Comparison of ENCODE assay signal across 8 mouse cellular contexts in the genomic region with DNA sequence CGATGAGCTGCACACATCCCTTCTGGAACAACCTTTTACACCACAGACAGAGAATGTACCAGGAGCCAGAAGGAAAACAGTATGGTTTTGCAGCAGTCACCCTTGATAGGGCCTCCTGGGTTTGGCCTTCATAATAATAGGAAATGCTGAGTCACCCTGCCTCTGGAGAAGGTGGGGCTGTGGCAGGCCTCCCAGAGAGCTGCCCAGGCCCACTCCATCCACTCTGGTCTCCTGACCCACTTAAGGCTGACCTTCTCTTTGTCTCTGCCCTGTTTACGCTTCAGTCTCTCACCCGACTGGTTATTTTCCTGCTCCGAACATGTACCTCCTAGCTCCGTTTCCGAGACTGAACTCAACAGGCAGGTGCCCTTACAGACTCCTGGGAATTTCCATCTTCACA. TPM values are rescaled to one million over a fixed set of nuclear protein-coding genes. Genes with fewer than 3 reads are reported as not detected.
A peak's percentile ranks its signal among the peaks of the same experiment; 100 is the strongest.
DNase-seq lines count a peak whose midpoint lies in the region; ATAC-seq lines count a peak whose summit lies in the region.

No protein-coding gene starts in this region.

- no peaks in the 10 kb centered on the region for H3K4me1 ChIP-seq in kidney, embryonic 16.5 days (ENCODE audit: insufficient read depth, low read length)
- peaks cover 9% of the 10 kb centered on the region for H3K4me1 ChIP-seq in forebrain, embryonic 13.5 days

- H3K36me3 ChIP-seq in kidney, embryonic 16.5 days (ENCODE audit: insufficient read depth, low read length), result no peaks in the 10 kb centered on the region
- H3K36me3 ChIP-seq in forebrain, embryonic 13.5 days (ENCODE audit: poor library complexity, severe bottlenecking), result no peaks in the 10 kb centered on the region

- H3K9me3 ChIP-seq in kidney, embryonic 16.5 days (ENCODE audit: low read length), result no peaks in the 10 kb centered on the region
- no peaks in the 10 kb centered on the region for H3K9me3 ChIP-seq in forebrain, embryonic 13.5 days (replicated peaks)

- H3K4me3 ChIP-seq in kidney, embryonic 16.5 days (ENCODE audit: low read length), result no peak overlapping the region
- H3K4me3 ChIP-seq in forebrain, embryonic 13.5 days, result no peak overlapping the region

- H3K27ac ChIP-seq in kidney, embryonic 16.5 days (ENCODE audit: low read length), result no peak overlapping the region; the same call in 1 of the 2 replicates
- no peak overlapping the region for H3K27ac ChIP-seq in forebrain, embryonic 13.5 days

- H3K27me3 ChIP-seq in kidney, embryonic 16.5 days (ENCODE audit: insufficient read depth, low read length), result no peaks in the 10 kb centered on the region
- no peaks in the 10 kb centered on the region for H3K27me3 ChIP-seq in forebrain, embryonic 13.5 days

- no peak overlapping the region for H3K4me2 ChIP-seq in kidney, embryonic 16.5 days (replicated peaks; ENCODE audit: low read depth, low read length)
- no peak overlapping the region for H3K4me2 ChIP-seq in forebrain, embryonic 13.5 days

- peak; percentile 69 for DNase-seq in ovary, adult 18-20 months (ENCODE audit: low spot score)
- DNase-seq in ovary, postnatal 14 days (ENCODE audit: low spot score), result no peak
- peak; percentile 72 to 79 for DNase-seq in heart, adult 18-20 months
- no peak for DNase-seq in layer of hippocampus, postnatal 25 days (ENCODE audit: extremely low spot score in 1 of 2, low spot score in 1 of 2)
- no peak for DNase-seq in right cerebral cortex, adult 18-20 months

- no peak overlapping the region for H3K9ac ChIP-seq in kidney, embryonic 16.5 days (replicated peaks; ENCODE audit: low read length)
- H3K9ac ChIP-seq in forebrain, embryonic 13.5 days, result no peak overlapping the region

- 79% methylated on average over 6 of the region's 6 CpGs for WGBS in kidney, embryonic 16.5 days
- 68% methylated on average over 6 of the region's 6 CpGs for WGBS in forebrain, embryonic 13.5 days

- peak; percentile 59; the same call in 1 of the 2 replicates for ATAC-seq in kidney, embryonic 16.5 days (ENCODE audit: low FRiP score, low TSS enrichment)
- ATAC-seq in megakaryocyte progenitor cell, adult 5-6 weeks (replicated peaks; ENCODE audit: poor library complexity), result peak; percentile 65
- no peak for ATAC-seq in forebrain, embryonic 13.5 days

RNA-seq across cellular contexts. Expression of a gene that starts 0.3 kb away (rescaled TPM):
- total RNA-seq in heart, adult 18-20 months (2021), result 100 to 1,000 TPM in 1 of 2 experiments, 10 to 100 TPM in 1; 98.6 to 105 TPM
- polyA plus RNA-seq in kidney, embryonic 16.5 days (2015; fragmentation: Nextera tagmentation; extraction: Ambion mirVana), result 88.7 and 103 TPM in 2 replicates
- 145 and 175 TPM in 2 replicates for total RNA-seq in megakaryocyte progenitor cell, adult 5-6 weeks (2015)
- 111 and 112 TPM in 2 replicates for total RNA-seq in megakaryocyte progenitor cell, adult 5-6 weeks (2017)
- total RNA-seq in layer of hippocampus, postnatal 25 days (2021), result 10 to 100 TPM; 89.6 to 91.4 TPM
- 183 and 186 TPM in 2 replicates for polyA plus RNA-seq in forebrain, embryonic 13.5 days (2015; fragmentation: Nextera tagmentation; extraction: Ambion mirVana)

RNA-seq across cellular contexts. Expression of a gene that starts 48.7 kb away (rescaled TPM):
- 10 to 100 TPM; 50.9 to 60.2 TPM for total RNA-seq in heart, adult 18-20 months (2021)
- polyA plus RNA-seq in kidney, embryonic 16.5 days (2015; fragmentation: Nextera tagmentation; extraction: Ambion mirVana), result 0.21 and 0.23 TPM in 2 replicates
- not detected in 2 replicates for total RNA-seq in megakaryocyte progenitor cell, adult 5-6 weeks (2015)
- 0.24 and 0.54 TPM in 2 replicates for total RNA-seq in megakaryocyte progenitor cell, adult 5-6 weeks (2017)
- total RNA-seq in layer of hippocampus, postnatal 25 days (2021), result under 1 TPM; 0.49 to 0.64 TPM
- polyA plus RNA-seq in forebrain, embryonic 13.5 days (2015; fragmentation: Nextera tagmentation; extraction: Ambion mirVana), result not detected in 2 replicates

Comparison
In these comparisons a context has a peak if more than half of its experiments do, and no peak if none do; other contexts are left out.
1. DNase-seq: peak in ovary, adult 18-20 months (single experiment) and heart, adult 18-20 months (2 of 2); none in ovary, postnatal 14 days (single experiment), layer of hippocampus, postnatal 25 days (0 of 2) and right cerebral cortex, adult 18-20 months (single experiment).
2. RNA of a gene that starts 48.7 kb away (total RNA-seq): 50.9 to 60.2 TPM in heart, adult 18-20 months; 0.49 to 0.64 TPM in layer of hippocampus, postnatal 25 days and 0.24 to 0.54 TPM in megakaryocyte progenitor cell, adult 5-6 weeks; every median in the first group is over 10 times any median in the second.